Mouse (Mus musculus) limb, embryonic 14.5 days (tissue): Measurements from ENCODE around the gene Gm45716. TPM values are rescaled to one million over a fixed set of nuclear protein-coding genes. Genes with fewer than 3 reads are reported as not detected.

Experiments
- ATAC-seq: fragments of 200-750 bp; cut with Nextera tagmentation; 2 replicates; pipeline ENCODE4 v1.8.0; 2017; ENCODE audit warnings: low read depth, moderate number of reproducible peaks, moderate TSS enrichment; ENCODE audit not compliant: low FRiP score
- DNase-seq: peaks from one replicate; pipeline ENCODE4 v3.0.0-alpha.2; 2015; ENCODE audit warnings: low spot score
- H3K27ac ChIP-seq: fragments of 300-500 bp; sonication (generic); replicated peaks from 2 replicates; pipeline ENCODE4 v1.5.1; 2014; ENCODE audit warnings: low read depth, mild to moderate bottlenecking, low read length, moderate library complexity, mixed read lengths
- H3K27me3 ChIP-seq: fragments of 300-500 bp; sonication (generic); 2 replicates; pipeline ENCODE4 v1.6.1; 2014; ENCODE audit warnings: low read length, mixed read lengths; ENCODE audit not compliant: control insufficient read depth, insufficient read depth
- H3K36me3 ChIP-seq: fragments of 300-500 bp; sonication (generic); 2 replicates; pipeline ENCODE4 v1.6.1; 2014; ENCODE audit warnings: mild to moderate bottlenecking, low read length, moderate library complexity, mixed read lengths; ENCODE audit not compliant: control insufficient read depth, insufficient read depth
- H3K4me1 ChIP-seq: fragments of 300-500 bp; sonication (generic); 2 replicates; pipeline ENCODE4 v1.6.1; 2014; ENCODE audit warnings: antibody characterized with exemption, low read length, mixed read lengths; ENCODE audit not compliant: control insufficient read depth, insufficient read depth
- H3K4me2 ChIP-seq: fragments of 300-500 bp; sonication (generic); replicated peaks from 2 replicates; pipeline ENCODE4 v1.6.1; 2014; ENCODE audit warnings: low read depth, mild to moderate bottlenecking, low read length, moderate library complexity; ENCODE audit not compliant: severe bottlenecking
- H3K4me3 ChIP-seq: fragments of 300-500 bp; sonication (generic); replicated peaks from 2 replicates; pipeline ENCODE4 v1.5.1; 2014; ENCODE audit warnings: low read length
- H3K9ac ChIP-seq: fragments of 300-500 bp; sonication (generic); 2 replicates; pipeline ENCODE4 v1.6.1; 2014; ENCODE audit warnings: mild to moderate bottlenecking, low read depth, low read length, moderate library complexity; ENCODE audit not compliant: severe bottlenecking
- H3K9me3 ChIP-seq: fragments of 300-500 bp; sonication (generic); 2 replicates; pipeline ENCODE4 v1.6.1; 2016; ENCODE audit warnings: low read length; ENCODE audit not compliant: control insufficient read depth
- POLR2A ChIP-seq: fragments of 200-500 bp; IDR thresholded peaks from 2 replicates; pipeline ENCODE4 v1.8.0; 2012; ENCODE audit warnings: inconsistent platforms, mild to moderate bottlenecking, moderate library complexity, borderline replicate concordance; ENCODE audit not compliant: insufficient read depth, insufficient read length; ENCODE audit errors: extremely low read depth
- WGBS: fragments of 180-500 bp; shearing (Covaris S2); extraction: QIAGEN DNeasy Blood & Tissue Kit; methylation state at CpG from one replicate; pipeline ENCODE4 v1.1.7; 2014; 5-methylcytosine and 5-hydroxymethylcytosine counted together
- polyA plus RNA-seq, 2 experiments: library from polyadenylated mRNA; depleted of rRNA in 1 of 2; stranded (reverse) in 1 of 2; unstranded in 1 of 2; fragments of >200 nt; fragmentation: Nextera tagmentation in 1 of 2; extraction: Ambion mirVana in 1 of 2; gene quantifications; 2 replicates each; pipeline versions ENCODE4 v1.2.1 to v1.2.3; 2012 to 2014

The Gm45716 gene
- polyA plus RNA-seq, 2 experiments = 4.2 to 7.7 TPM

GRCm38 (mm10) chr11:90283159-90283558 is 95.7 kb downstream of the Gm45716 start:
- no peak overlapping the region for H3K4me2 ChIP-seq
- H3K9ac ChIP-seq = no peak overlapping the region
- no peak for TF ChIP-seq POLR2A
- ATAC-seq = no peak
- DNase-seq = no peak
- H3K4me1 ChIP-seq = no peaks in the 10 kb centered on the region
- H3K9me3 ChIP-seq = no peaks in the 10 kb centered on the region
- no peaks in the 10 kb centered on the region for H3K36me3 ChIP-seq
- no peaks in the 10 kb centered on the region for H3K27me3 ChIP-seq
- H3K4me3 ChIP-seq = no peak overlapping the region
- WGBS = 65% methylated on average over 4 of the region's 4 CpGs
- no peak overlapping the region for H3K27ac ChIP-seq

- Histone ChIP-seq H3K27me3 (no peaks in the 10 kb centered on the region), H3K9me3 (no peaks in the 10 kb centered on the region), H3K4me3 (no peak overlapping the region), H3K9ac (no peak overlapping the region), H3K4me2 (no peak overlapping the region), H3K4me1 (no peaks in the 10 kb centered on the region), H3K27ac (no peak overlapping the region), H3K36me3 (no peaks in the 10 kb centered on the region)
- WGBS = 76% methylated on average over 6 of the region's 6 CpGs
- no peak for TF ChIP-seq POLR2A
- ATAC-seq = no peak
- DNase-seq = no peak
These were observed 96.1 kb downstream of the Gm45716 start for GRCm38 (mm10) chr11:90283601-90284000.

GRCm38 (mm10) chr11:90284079-90284478 is 96.6 kb downstream of the Gm45716 start:
- 66% methylated on average over 2 of the region's 2 CpGs for WGBS
- H3K4me2 ChIP-seq = no peak overlapping the region
- no peak overlapping the region for H3K4me3 ChIP-seq
- TF ChIP-seq POLR2A = no peak
- DNase-seq (no peak), ATAC-seq (no peak)
- no peaks in the 10 kb centered on the region for H3K27me3 ChIP-seq
- H3K27ac ChIP-seq = no peak overlapping the region
- H3K9me3 ChIP-seq = no peaks in the 10 kb centered on the region
- no peaks in the 10 kb centered on the region for H3K36me3 ChIP-seq
- no peak overlapping the region for H3K9ac ChIP-seq
- H3K4me1 ChIP-seq = no peaks in the 10 kb centered on the region

- no peak overlapping the region for H3K4me3 ChIP-seq
- 52% methylated on average over 4 of the region's 4 CpGs for WGBS
- H3K27ac ChIP-seq = no peak overlapping the region
- H3K36me3 ChIP-seq = no peaks in the 10 kb centered on the region
- no peak overlapping the region for H3K4me2 ChIP-seq
- H3K9ac ChIP-seq = no peak overlapping the region
- H3K4me1 ChIP-seq = no peaks in the 10 kb centered on the region
- H3K27me3 ChIP-seq = no peaks in the 10 kb centered on the region
- DNase-seq (no peak), ATAC-seq (no peak)
- no peaks in the 10 kb centered on the region for H3K9me3 ChIP-seq
- no peak for TF ChIP-seq POLR2A
These were observed 97.1 kb downstream of the Gm45716 start for GRCm38 (mm10) chr11:90284623-90285022.

- ATAC-seq (no peak), DNase-seq (no peak)
- Histone ChIP-seq H3K36me3 (no peaks in the 10 kb centered on the region), H3K4me3 (no peak overlapping the region), H3K4me2 (no peak overlapping the region), H3K9ac (no peak overlapping the region), H3K27me3 (no peaks in the 10 kb centered on the region), H3K27ac (no peak overlapping the region), H3K4me1 (peaks cover 6% of the 10 kb centered on the region; the same call in 1 of the 2 replicates), H3K9me3 (no peaks in the 10 kb centered on the region)
- no peak for TF ChIP-seq POLR2A
- WGBS = 86% methylated on average over 6 of the region's 6 CpGs
These were observed 99.2 kb downstream of the Gm45716 start for GRCm38 (mm10) chr11:90286550-90287154.
